In the genomic region with DNA sequence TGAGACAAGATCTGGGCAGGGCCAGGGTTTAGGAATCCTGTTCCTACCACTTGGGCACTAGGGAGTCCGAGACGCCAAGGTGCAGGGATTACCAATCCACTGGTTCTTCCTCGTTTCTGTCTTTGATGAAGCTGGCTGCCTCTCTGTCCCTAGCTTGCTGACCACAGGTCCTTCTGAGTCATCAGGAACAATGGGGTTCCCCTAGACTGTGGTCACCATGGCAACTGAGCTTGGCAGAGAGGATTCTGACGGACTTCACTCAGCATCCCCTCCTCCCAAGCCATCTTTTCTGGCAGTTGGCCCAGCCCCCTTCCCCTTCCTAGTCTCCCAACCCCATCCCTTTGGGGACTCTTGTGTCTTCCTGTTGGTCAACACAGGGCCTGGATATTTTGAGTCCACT, we compare ENCODE assay signal across 10 mouse cellular contexts. TPM values are rescaled to one million over a fixed set of nuclear protein-coding genes. Genes with fewer than 3 reads are reported as not detected.
DNase-seq lines count a peak whose midpoint lies in the region; ATAC-seq and TF ChIP-seq lines count a peak whose summit lies in the region.
"Had no signal": no experiment of that assay in that cellular context is flagged by ENCODE, and none has a peak within 500 bp of the region (broad histone marks: within the 10 kb centered on the region; RNA-seq: fewer than 3 reads in every experiment).

No protein-coding gene starts in this region.

- 20% methylated on average over 4 of the region's 4 CpGs for WGBS in forebrain, embryonic 15.5 days
- WGBS in midbrain, embryonic 14.5 days: 3% methylated on average over 4 of the region's 4 CpGs

- ATAC-seq in Patski: peak; percentile 67
- no peak for ATAC-seq in forebrain, embryonic 15.5 days (replicated peaks)
- no peak for ATAC-seq in midbrain, embryonic 14.5 days (ENCODE audit: low FRiP score, low TSS enrichment)
- ATAC-seq: inflammation-experienced regulatory T-cells, adult 6 months had no signal

- no peak overlapping the region for H3K4me2 ChIP-seq in forebrain, embryonic 15.5 days (replicated peaks)
- 0 out of 2 replicates have a peak overlapping the region, but pooled peaks have one; percentile 17 for H3K4me2 ChIP-seq in midbrain, embryonic 14.5 days (ENCODE audit: low read length)

- in situ Hi-C loops in Patski (cut with MboI; ENCODE audit: low pct_unique_long_range_greater_than_20kb): no loop called here

- POLR2A ChIA-PET in Patski (lab: Charles Lee): no interaction called here

- peak; percentile 59 for DNase-seq in kidney, postnatal 10 days
- no peak for DNase-seq in kidney, adult 8-10 months
- DNase-seq in Patski (ENCODE audit: low read depth, low spot score) (peak; percentile 75), adipocyte (ENCODE audit: low spot score) (no peak)
- peak; percentile 79 for DNase-seq in midbrain, embryonic 14.5 days
- no peak for DNase-seq in adrenal gland, postnatal 10 days
- no peak for DNase-seq in testis, postnatal 14 days (ENCODE audit: low spot score)

- H3K27ac ChIP-seq in forebrain, embryonic 15.5 days (replicated peaks): 0 out of 2 replicates have a peak overlapping the region, but pooled peaks have one; percentile 6
- H3K27ac ChIP-seq in midbrain, embryonic 14.5 days (replicated peaks; ENCODE audit: low read depth, low read length): peak overlapping the region; percentile 45; the same call in 1 of the 2 replicates
- H3K27ac ChIP-seq: liver, embryonic 14.5 days had no signal

- peaks cover 55% of the 10 kb centered on the region for H3K36me3 ChIP-seq in forebrain, embryonic 15.5 days
- H3K36me3 ChIP-seq in midbrain, embryonic 14.5 days (ENCODE audit: control insufficient read depth, insufficient read depth, low read length): peaks cover 53% of the 10 kb centered on the region

- no peaks in the 10 kb centered on the region for H3K9me3 ChIP-seq in forebrain, embryonic 15.5 days
- H3K9me3 ChIP-seq in midbrain, embryonic 14.5 days (ENCODE audit: control insufficient read depth, low read length): 0 out of 2 replicates have a peak, but pooled peaks cover 2% of the 10 kb centered on the region

- no peak overlapping the region for H3K4me3 ChIP-seq in forebrain, embryonic 15.5 days
- H3K4me3 ChIP-seq in midbrain, embryonic 14.5 days (replicated peaks; ENCODE audit: low read depth, low read length): no peak overlapping the region

- CTCF ChIA-PET in Patski (lab: Charles Lee): interaction anchor here (1.2 to 3.1 kb wide), 2 partner anchors 29 to 44 kb away, joined by 3 to 9 read pairs; no protein-coding TSS in a partner anchor

- H3K9ac ChIP-seq in forebrain, embryonic 15.5 days (replicated peaks): no peak overlapping the region
- H3K9ac ChIP-seq in midbrain, embryonic 14.5 days (replicated peaks; ENCODE audit: low read length): no peak overlapping the region
- H3K9ac ChIP-seq: liver, embryonic 14.5 days had no signal

- H3K27me3 ChIP-seq in Patski: no peaks in the 10 kb centered on the region
- H3K27me3 ChIP-seq in forebrain, embryonic 15.5 days: no peaks in the 10 kb centered on the region
- H3K27me3 ChIP-seq in midbrain, embryonic 14.5 days (ENCODE audit: control insufficient read depth, insufficient read depth, low read length): no peaks in the 10 kb centered on the region

- H3K4me1 ChIP-seq in forebrain, embryonic 15.5 days: peaks cover 7% of the 10 kb centered on the region
- peaks cover 11% of the 10 kb centered on the region for H3K4me1 ChIP-seq in midbrain, embryonic 14.5 days (ENCODE audit: control insufficient read depth, insufficient read depth, low read length)

- no peak for TF ChIP-seq CTCF in Patski (IDR thresholded peaks at IDR 0.05)

RNA-seq across cellular contexts. Expression of gene Castor2, which starts 32.1 kb away (rescaled TPM):
- 27.3 TPM for polyA plus RNA-seq in Patski (2021)
- 27.6 and 28.3 TPM in 2 replicates for polyA plus RNA-seq in forebrain, embryonic 15.5 days (2015; fragmentation: Nextera tagmentation; extraction: Ambion mirVana)
- polyA plus RNA-seq in midbrain, embryonic 14.5 days (2014; fragmentation: Nextera tagmentation; extraction: Ambion mirVana): 31.7 and 33.2 TPM in 2 replicates
- total RNA-seq in adrenal gland, postnatal 10 days (2021): 10 to 100 TPM; 14.0 to 19.7 TPM

RNA-seq across cellular contexts. Expression of gene Rcc1l, which starts 45.0 kb away (rescaled TPM):
- polyA plus RNA-seq in Patski (2021): 44.6 TPM
- polyA plus RNA-seq in forebrain, embryonic 15.5 days (2015; fragmentation: Nextera tagmentation; extraction: Ambion mirVana): 22.4 and 23.8 TPM in 2 replicates
- 16.2 and 22.8 TPM in 2 replicates for polyA plus RNA-seq in midbrain, embryonic 14.5 days (2014; fragmentation: Nextera tagmentation; extraction: Ambion mirVana)
- 10 to 100 TPM; 26.6 to 29.4 TPM for total RNA-seq in adrenal gland, postnatal 10 days (2021)

RNA-seq across cellular contexts. Expression of gene Gtf2ird2, which starts 52.2 kb away (rescaled TPM):
- polyA plus RNA-seq in Patski (2021): 11.1 TPM
- polyA plus RNA-seq in forebrain, embryonic 15.5 days (2015; fragmentation: Nextera tagmentation; extraction: Ambion mirVana): 11.8 and 13.2 TPM in 2 replicates
- 12.9 and 13.4 TPM in 2 replicates for polyA plus RNA-seq in midbrain, embryonic 14.5 days (2014; fragmentation: Nextera tagmentation; extraction: Ambion mirVana)
- 10 to 100 TPM in 1 of 2 experiments, 1 to 10 TPM in 1; 7.4 to 12.0 TPM for total RNA-seq in adrenal gland, postnatal 10 days (2021)

Comparison
In these comparisons a context has a peak if more than half of its experiments do, and no peak if none do; other contexts are left out.
1. DNase-seq: peak in kidney, postnatal 10 days (single experiment), Patski (single experiment) and midbrain, embryonic 14.5 days (single experiment); none in kidney, adult 8-10 months (0 of 2), adrenal gland, postnatal 10 days (single experiment), adipocyte (single experiment) and testis, postnatal 14 days (single experiment).